Mouse (Mus musculus): ENCODE measurements around the gene Fam120a. TPM values are rescaled to one million over a fixed set of nuclear protein-coding genes. Genes with fewer than 3 reads are reported as not detected.
A peak's percentile ranks its signal among the peaks of the same experiment; 100 is the strongest.

Gene Fam120a
- polyA plus RNA-seq, 1 experiment from 2014 or later, result 164 TPM

DNA sequence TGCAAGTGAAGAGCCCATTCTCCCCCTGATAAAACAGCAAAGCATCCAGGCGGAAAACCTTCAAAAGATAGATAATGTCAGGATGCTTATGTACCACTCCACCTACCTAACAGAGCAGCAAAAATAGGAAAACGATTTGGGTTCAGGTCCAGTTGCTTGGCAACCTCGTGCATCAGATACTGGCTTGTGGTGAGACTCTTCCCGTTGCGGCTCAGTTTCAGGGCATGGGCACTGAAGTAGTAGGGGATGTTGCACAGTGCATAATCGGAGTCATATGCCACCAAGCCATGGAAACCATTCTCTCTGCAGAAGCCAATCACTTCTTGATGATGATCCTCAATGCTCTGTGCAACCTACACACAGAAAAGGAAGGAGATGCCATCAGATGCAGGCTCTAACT is 18.9 kb downstream of the Fam120a start:
- 94% methylated on average over 6 of the region's 6 CpGs for WGBS (ENCODE audit: missing documents)
- Histone ChIP-seq H3K4me3 (ENCODE audit: inconsistent target) (no peak overlapping the region), H3K36me3 (ENCODE audit: inconsistent target) (peaks cover 42% of the 10 kb centered on the region), H3K27ac (no peak overlapping the region), H3K79me2 (ENCODE audit: inconsistent target) (peaks cover 100% of the 10 kb centered on the region)

DNA sequence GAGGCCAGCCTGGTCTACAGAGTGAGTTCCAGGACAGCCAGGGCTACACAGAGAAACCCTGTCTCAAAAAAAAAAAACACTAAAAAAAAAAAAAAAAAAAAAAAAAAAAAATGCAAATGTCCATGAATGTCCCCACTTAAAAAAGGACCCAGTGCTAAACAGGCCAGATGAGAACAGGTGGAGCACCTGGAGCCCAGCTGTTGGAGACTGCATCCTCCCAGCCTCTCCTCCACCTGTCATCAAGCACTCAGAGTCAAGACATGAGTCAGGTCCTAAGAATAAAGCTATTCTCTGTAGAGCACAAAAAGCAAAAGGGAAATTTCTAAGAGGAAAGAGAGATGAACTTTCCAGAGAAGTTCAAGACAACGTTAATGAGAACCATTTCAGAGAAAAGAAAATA is 23.2 kb downstream of the Fam120a start:
- Histone ChIP-seq H3K36me3 (ENCODE audit: inconsistent target) (peaks cover 53% of the 10 kb centered on the region), H3K4me3 (ENCODE audit: inconsistent target) (no peak overlapping the region), H3K79me2 (ENCODE audit: inconsistent target) (peaks cover 100% of the 10 kb centered on the region), H3K27ac (no peak overlapping the region)
- 58% methylated on average over 1 of the region's 1 CpGs for WGBS (ENCODE audit: missing documents)

DNA sequence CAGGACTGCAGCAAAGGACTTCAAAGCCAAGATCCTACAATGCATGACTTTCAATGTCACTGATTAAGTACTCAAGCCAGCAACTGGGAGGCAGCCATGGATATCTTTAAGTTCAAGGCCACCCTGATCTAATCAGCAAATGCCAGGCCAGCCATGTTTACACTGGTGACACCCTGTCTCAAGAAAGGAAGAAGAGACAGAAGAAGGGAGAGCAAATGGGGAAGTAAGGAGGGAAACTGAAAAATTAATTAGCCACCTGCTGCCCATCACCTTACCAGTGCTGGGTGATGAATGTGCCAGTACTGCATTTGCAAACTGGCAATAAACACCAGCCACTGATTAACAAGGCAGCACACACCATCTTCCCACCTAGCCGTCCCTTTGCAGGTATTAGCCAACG is 25.3 kb downstream of the Fam120a start:
- Histone ChIP-seq H3K4me3 (ENCODE audit: inconsistent target) (no peak overlapping the region), H3K27ac (no peak overlapping the region), H3K36me3 (ENCODE audit: inconsistent target) (peaks cover 46% of the 10 kb centered on the region), H3K79me2 (ENCODE audit: inconsistent target) (peaks cover 100% of the 10 kb centered on the region)
- WGBS (ENCODE audit: missing documents), result 67% methylated on average over 2 of the region's 2 CpGs

DNA sequence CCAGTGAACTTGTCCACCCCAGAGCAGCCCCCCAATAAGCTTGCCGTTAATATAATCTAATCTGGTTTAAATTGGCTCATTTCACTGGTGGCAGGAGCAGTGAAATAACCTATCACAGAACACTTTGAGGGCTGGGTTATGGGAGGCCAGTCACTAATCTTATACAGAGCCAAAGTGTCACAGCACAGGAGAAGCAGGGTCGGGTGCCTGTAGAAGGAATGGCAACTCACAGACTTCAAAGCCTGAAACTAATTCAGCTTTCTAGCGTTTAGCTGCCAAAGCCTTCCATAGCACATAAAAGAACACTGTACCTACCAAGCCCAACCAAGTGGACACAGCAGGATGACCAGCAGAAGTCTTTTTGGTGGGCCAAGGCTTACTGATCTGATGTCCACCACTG is 26.0 kb downstream of the Fam120a start:
- no peak overlapping the region for H3K4me3 ChIP-seq (ENCODE audit: inconsistent target)
- WGBS (ENCODE audit: missing documents), result 95% methylated on average over 3 of the region's 3 CpGs
- H3K36me3 ChIP-seq (ENCODE audit: inconsistent target), result peaks cover 42% of the 10 kb centered on the region
- H3K27ac ChIP-seq, result no peak overlapping the region
- peaks cover 100% of the 10 kb centered on the region for H3K79me2 ChIP-seq (ENCODE audit: inconsistent target)

DNA sequence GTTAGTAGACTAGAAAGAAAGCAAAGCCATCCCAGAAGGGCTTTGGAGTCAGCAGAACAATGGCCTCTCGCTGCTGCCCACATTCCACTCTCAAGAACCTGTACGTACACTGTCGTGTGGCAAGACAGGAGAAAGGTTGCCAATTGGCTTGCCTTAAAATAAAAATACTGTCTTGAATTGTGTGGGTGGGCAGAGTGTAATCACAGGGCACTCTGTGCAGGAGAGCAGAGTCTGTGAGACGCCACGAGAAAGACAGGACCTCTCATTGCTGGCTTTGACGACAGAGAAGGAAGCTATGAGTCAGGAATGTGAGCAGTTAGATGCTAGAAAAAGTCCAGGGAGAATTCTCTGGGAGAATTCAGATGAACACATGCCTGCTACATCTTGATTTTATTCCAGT is 33.2 kb downstream of the Fam120a start:
- no peak overlapping the region for H3K4me3 ChIP-seq (ENCODE audit: inconsistent target)
- WGBS (ENCODE audit: missing documents), result 96% methylated on average over 6 of the region's 6 CpGs
- H3K36me3 ChIP-seq (ENCODE audit: inconsistent target), result peaks cover 35% of the 10 kb centered on the region; the same call in 1 of the 2 replicates
- H3K79me2 ChIP-seq (ENCODE audit: inconsistent target), result peaks cover 100% of the 10 kb centered on the region
- H3K27ac ChIP-seq, result no peak overlapping the region

DNA sequence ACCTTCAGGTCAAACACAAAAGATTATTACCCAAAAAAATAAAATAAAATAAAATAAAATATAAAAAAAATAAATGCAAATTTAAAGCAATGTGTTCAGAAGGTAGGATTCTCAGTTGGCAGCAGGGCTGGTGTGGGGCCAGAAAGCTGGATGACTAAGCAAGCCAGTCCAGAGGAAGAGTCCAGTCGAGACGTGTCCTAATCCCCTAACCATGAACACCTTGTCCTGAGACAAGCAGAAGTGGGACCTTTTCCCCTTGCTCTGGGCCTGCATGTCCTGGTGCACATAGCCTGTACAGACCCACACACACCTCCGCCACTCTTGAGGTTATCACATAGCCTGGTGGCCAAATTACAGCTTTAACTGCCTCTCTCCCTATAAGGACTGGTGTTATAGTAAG is 35.1 kb downstream of the Fam120a start:
- 63% methylated on average over 3 of the region's 3 CpGs for WGBS (ENCODE audit: missing documents)
- no peak overlapping the region for H3K27ac ChIP-seq
- peaks cover 38% of the 10 kb centered on the region; the same call in 1 of the 2 replicates for H3K36me3 ChIP-seq (ENCODE audit: inconsistent target)
- H3K4me3 ChIP-seq (ENCODE audit: inconsistent target), result no peak overlapping the region
- peaks cover 100% of the 10 kb centered on the region for H3K79me2 ChIP-seq (ENCODE audit: inconsistent target)

DNA sequence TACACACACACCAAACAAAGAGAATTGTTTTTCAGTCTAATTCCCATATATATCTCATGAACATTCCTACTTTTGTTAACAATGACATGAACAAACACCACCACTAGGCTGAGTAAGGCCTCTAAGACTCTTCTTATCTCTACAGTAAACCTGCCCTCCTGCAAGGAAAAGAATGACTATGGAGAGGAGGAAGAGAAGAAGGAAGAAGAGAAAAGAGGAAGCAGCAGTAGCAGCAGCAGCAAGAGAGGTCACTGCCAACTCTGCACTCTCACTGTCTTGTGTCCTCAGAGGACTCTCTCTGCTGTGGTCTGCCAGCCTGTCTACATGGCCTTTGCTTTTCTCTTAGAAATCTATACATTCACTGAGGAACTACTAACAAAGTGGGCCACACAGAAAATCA is 36.1 kb downstream of the Fam120a start:
- Histone ChIP-seq H3K4me3 (ENCODE audit: inconsistent target) (no peak overlapping the region), H3K36me3 (ENCODE audit: inconsistent target) (peaks cover 39% of the 10 kb centered on the region; the same call in 1 of the 2 replicates), H3K79me2 (ENCODE audit: inconsistent target) (peaks cover 100% of the 10 kb centered on the region), H3K27ac (peak overlapping the region; percentile 36)

DNA sequence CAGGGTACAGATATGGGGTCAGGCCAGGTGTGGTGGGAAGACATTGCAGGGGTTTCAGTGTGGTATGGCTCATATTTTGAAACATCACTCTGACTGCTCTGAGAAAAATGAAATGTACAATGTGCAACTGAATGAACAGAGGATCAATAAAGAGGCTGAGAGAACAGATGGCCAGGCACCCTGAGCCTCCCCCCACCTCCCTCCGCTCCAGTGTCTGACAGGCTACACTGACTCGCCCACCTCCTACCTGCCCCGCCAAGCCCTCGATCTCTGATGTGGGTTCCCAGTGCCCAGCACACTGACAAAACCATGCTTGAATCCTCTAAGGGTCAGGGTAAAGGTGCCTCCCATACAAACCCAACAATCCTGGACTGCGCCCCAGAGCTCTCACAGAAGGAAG is 36.6 kb downstream of the Fam120a start:
- Histone ChIP-seq H3K79me2 (ENCODE audit: inconsistent target) (peaks cover 100% of the 10 kb centered on the region), H3K4me3 (ENCODE audit: inconsistent target) (no peak overlapping the region), H3K27ac (no peak overlapping the region), H3K36me3 (ENCODE audit: inconsistent target) (peaks cover 42% of the 10 kb centered on the region; the same call in 1 of the 2 replicates)
- WGBS (ENCODE audit: missing documents), result 87% methylated on average over 4 of the region's 5 CpGs

DNA sequence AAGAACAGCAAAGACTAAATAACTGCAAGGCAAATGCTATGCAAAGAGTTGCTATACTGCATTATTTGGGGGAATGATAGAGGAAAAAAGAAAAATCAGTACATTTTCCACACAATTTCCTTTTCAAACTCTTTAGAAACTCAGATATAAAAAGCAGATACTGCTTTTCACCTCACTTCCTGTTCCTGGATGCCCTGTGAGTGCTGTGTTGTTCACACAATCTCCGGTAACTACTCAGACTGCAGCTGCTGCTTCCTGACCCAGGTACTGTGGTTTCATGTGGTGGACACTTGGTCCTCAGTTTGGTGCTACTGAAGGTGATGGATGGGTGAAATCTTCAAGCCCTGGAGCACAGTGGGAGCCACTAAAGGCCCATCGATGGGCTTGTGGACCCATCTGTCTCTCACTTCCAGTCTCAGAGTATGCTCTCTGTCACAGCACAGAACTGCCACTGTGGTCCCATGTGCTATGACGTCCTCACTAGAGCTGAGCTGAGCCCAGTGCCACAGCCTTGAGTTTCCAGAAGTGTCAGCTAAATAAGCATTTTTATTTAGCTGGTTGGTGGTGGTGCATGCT is 38.2 kb downstream of the Fam120a start:
- H3K36me3 ChIP-seq (ENCODE audit: inconsistent target), result peaks cover 41% of the 10 kb centered on the region; the same call in 1 of the 2 replicates
- no peak overlapping the region for H3K27ac ChIP-seq
- H3K79me2 ChIP-seq (ENCODE audit: inconsistent target), result peaks cover 98% of the 10 kb centered on the region
- no peak overlapping the region for H3K4me3 ChIP-seq (ENCODE audit: inconsistent target)
- 84% methylated on average over 3 of the region's 3 CpGs for WGBS (ENCODE audit: missing documents)

DNA sequence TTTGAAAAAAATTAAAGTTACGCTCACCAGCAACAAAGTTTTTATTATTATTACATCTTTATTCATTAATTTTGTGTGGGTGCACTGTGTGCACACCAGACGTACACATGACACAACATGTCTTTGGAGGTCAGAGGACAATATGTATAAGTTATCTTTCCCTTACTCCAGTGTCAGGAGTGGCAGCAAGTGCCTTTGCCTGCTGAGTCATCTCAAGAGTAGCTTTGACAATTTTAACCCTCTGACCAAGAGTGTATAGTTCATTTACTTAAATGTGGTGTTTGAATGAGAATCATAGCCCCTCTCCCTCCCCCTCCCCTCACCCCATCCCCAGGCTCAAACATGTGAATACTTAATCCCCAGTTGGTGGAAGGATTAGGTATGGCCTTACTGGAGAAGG is 40.2 kb downstream of the Fam120a start:
- no peak overlapping the region for H3K27ac ChIP-seq
- peaks cover 98% of the 10 kb centered on the region for H3K79me2 ChIP-seq (ENCODE audit: inconsistent target)
- no peak overlapping the region for H3K4me3 ChIP-seq (ENCODE audit: inconsistent target)
- no CpG with 5 or more reads among the region's 2 CpGs for WGBS (ENCODE audit: missing documents)
- H3K36me3 ChIP-seq (ENCODE audit: inconsistent target), result peaks cover 39% of the 10 kb centered on the region

DNA sequence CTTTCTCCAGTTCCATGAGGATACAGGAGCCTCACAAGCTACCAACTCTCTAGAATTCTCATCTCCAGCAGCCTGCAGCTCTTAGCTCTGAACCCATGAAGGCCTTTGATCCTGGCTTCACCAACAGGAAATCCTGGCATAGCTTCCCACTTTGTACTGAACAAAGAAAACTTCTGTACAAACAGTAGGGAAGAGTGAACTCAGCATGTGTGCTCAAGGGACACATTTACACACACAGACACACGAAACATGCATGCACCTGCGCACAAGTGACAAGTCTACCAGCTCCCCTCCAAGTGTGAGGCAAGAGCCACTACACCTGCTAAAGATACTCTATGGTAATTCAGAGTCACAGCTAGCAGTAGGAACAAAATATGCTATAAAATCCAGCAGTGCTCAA is 45.1 kb downstream of the Fam120a start:
- Histone ChIP-seq H3K36me3 (ENCODE audit: inconsistent target) (peaks cover 56% of the 10 kb centered on the region), H3K4me3 (ENCODE audit: inconsistent target) (no peak overlapping the region), H3K27ac (no peak overlapping the region), H3K79me2 (ENCODE audit: inconsistent target) (peaks cover 97% of the 10 kb centered on the region)
- WGBS (ENCODE audit: missing documents), result 100% methylated on average over 2 of the region's 2 CpGs

DNA sequence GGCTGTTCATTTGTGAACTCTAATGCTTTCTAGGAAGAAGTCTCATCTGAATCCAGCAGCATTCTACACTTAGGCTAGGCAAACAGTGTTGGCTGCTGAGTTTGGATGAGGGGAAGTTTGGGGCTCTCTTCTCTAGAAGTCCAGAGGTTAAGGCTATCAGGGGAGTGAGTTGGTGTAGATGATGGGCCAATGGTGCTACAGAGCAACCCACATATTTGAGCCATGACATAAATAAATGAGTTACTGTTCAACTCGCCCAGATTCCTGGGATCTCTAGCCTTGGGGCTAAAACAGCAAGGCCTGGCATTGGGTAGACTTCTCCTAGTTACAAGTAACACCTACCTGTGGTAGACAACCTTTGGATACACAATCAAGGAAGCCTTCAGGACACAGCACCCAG is 46.6 kb downstream of the Fam120a start:
- WGBS (ENCODE audit: missing documents), result 94% methylated on average over 1 of the region's 1 CpGs
- no peak overlapping the region for H3K27ac ChIP-seq
- peaks cover 97% of the 10 kb centered on the region for H3K79me2 ChIP-seq (ENCODE audit: inconsistent target)
- peaks cover 58% of the 10 kb centered on the region for H3K36me3 ChIP-seq (ENCODE audit: inconsistent target)
- no peak overlapping the region for H3K4me3 ChIP-seq (ENCODE audit: inconsistent target)

DNA sequence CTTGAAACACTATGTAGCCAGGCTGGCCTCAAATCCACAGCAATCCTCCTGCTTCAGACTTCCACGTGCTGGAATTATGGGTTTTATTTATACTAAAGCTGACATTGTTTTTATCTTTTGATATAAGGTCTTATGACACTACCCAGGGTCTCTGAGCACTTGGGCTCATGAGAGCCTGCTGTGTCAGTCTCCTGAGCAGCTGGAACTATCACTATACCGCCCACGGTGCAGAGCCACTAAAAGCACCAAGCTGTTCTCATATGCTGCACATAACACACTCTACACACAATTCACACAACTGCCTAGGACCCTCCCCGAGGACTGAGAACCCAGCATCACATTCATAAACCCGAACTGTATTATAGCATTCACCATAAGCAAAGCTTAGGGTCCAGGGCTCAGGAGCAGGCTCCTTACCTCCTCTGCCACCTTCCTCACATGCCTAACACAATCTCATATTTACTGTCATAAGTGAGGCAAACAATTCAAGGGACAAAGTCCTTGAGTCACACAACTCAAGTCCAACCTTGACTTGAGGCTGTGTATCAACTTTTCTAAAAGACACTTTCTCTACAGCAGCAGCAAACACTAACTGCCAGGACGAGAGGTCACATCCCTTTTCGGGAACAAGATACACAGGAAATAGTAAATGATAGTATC is 47.9 kb downstream of the Fam120a start:
- Histone ChIP-seq H3K36me3 (ENCODE audit: inconsistent target) (peaks cover 69% of the 10 kb centered on the region), H3K4me3 (ENCODE audit: inconsistent target) (no peak overlapping the region), H3K27ac (no peak overlapping the region), H3K79me2 (ENCODE audit: inconsistent target) (peaks cover 95% of the 10 kb centered on the region)
- 93% methylated on average over 7 of the region's 7 CpGs for WGBS (ENCODE audit: missing documents)

DNA sequence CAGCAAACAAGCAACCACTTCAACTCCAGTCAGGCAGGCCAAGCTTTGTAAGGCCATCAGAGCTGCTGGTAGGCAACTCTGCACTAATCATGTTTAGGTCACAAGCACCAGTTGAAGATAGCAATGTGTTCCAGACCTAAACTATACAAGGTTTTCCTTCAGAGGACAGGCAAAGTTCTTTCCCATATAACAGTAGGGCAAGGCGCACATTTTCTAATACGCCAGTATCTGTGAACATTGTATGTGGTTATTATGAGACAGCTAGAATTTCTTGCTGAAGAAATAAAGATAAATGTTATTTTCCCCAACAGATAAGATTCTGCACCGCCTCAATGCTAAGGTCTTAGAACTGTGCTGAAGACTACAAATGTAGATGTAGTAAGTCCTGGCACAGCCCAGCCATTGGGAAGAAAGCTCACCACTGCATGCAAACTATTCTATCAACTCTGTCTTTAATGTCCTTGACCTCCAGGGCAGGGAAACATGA is 50.7 kb downstream of the Fam120a start:
- H3K36me3 ChIP-seq (ENCODE audit: inconsistent target), result peaks cover 79% of the 10 kb centered on the region
- WGBS (ENCODE audit: missing documents), result 98% methylated on average over 3 of the region's 3 CpGs

DNA sequence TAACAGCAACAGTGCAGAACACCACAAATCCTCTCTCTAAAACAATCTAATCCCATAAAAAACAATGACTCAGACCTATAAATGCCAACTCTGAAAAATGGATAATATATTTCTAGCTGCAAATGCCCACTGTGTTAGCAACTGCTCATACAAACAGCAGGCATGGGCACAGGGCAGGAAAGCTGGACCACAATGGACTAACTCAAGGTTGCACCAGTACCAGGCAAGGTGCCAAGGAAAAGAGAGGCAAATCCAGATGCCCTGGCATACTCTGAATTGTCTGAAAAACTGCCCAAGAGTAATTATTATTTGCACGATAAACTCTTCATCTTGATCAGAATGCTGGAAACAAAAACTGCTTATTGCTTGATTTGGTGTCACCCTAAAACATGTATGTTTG is 54.1 kb downstream of the Fam120a start:
- no peak overlapping the region for H3K4me3 ChIP-seq (ENCODE audit: inconsistent target)
- no peak overlapping the region for H3K27ac ChIP-seq
- peaks cover 52% of the 10 kb centered on the region for H3K79me2 ChIP-seq (ENCODE audit: inconsistent target)
- peaks cover 86% of the 10 kb centered on the region for H3K36me3 ChIP-seq (ENCODE audit: inconsistent target)
- WGBS (ENCODE audit: missing documents), result 92% methylated on average over 1 of the region's 1 CpGs

More for the DNA sequence above, 50.7 kb downstream of the Fam120a start:
- H3K4me3 ChIP-seq (ENCODE audit: inconsistent target), result no peak overlapping the region
- H3K27ac ChIP-seq, result no peak overlapping the region
- peaks cover 80% of the 10 kb centered on the region for H3K79me2 ChIP-seq (ENCODE audit: inconsistent target)
